Comparison of ENCODE assay signal across 11 mouse cellular contexts in genomic region chr7:68478044-68478443, GRCm38 (mm10).
DNase-seq lines count a peak whose midpoint lies in the region; ATAC-seq lines count a peak whose summit lies in the region.
"Had no signal": no experiment of that assay in that cellular context is flagged by ENCODE, and none has a peak within 500 bp of the region (broad histone marks: within the 10 kb centered on the region; RNA-seq: fewer than 3 reads in every experiment).

No protein-coding gene starts in this region.

- WGBS in hindbrain, embryonic 14.5 days: 65% methylated on average over 3 of the region's 3 CpGs
- whole genome bisulfite sequencing in hindbrain, embryonic 11.5 days: 68% methylated on average over 3 of the region's 3 CpGs
- WGBS in midbrain, embryonic 14.5 days: 65% methylated on average over 3 of the region's 3 CpGs
- 60% methylated on average over 3 of the region's 3 CpGs for WGBS in midbrain, embryonic 13.5 days

- ATAC-seq in hindbrain, embryonic 14.5 days (ENCODE audit: low FRiP score): no peak
- ATAC-seq in hindbrain, embryonic 11.5 days (ENCODE audit: low FRiP score): no peak
- ATAC-seq in midbrain, embryonic 14.5 days (ENCODE audit: low FRiP score, low TSS enrichment): no peak
- no peak for ATAC-seq in midbrain, embryonic 13.5 days
- no peak for ATAC-seq in erythroid progenitor cell, adult 5-6 weeks (replicated peaks; ENCODE audit: low FRiP score, poor library complexity, severe bottlenecking)

- no peaks in the 10 kb centered on the region for H3K4me1 ChIP-seq in hindbrain, embryonic 14.5 days (replicated peaks; ENCODE audit: control insufficient read depth, insufficient read depth, low read length)
- no peaks in the 10 kb centered on the region for H3K4me1 ChIP-seq in hindbrain, embryonic 11.5 days (replicated peaks; ENCODE audit: control insufficient read depth, insufficient read depth, low read length)
- no peaks in the 10 kb centered on the region for H3K4me1 ChIP-seq in midbrain, embryonic 14.5 days (ENCODE audit: control insufficient read depth, insufficient read depth, low read length)
- 0 out of 2 replicates have a peak, but pooled peaks cover 1% of the 10 kb centered on the region for H3K4me1 ChIP-seq in midbrain, embryonic 13.5 days (replicated peaks)
- H3K4me1 ChIP-seq: liver, embryonic 13.5 days had no signal

- peaks cover 4% of the 10 kb centered on the region; the same call in 1 of the 2 replicates for H3K27me3 ChIP-seq in hindbrain, embryonic 14.5 days (ENCODE audit: control insufficient read depth, insufficient read depth, low read length)
- H3K27me3 ChIP-seq in hindbrain, embryonic 11.5 days (ENCODE audit: control insufficient read depth, insufficient read depth, low read length): no peaks in the 10 kb centered on the region
- H3K27me3 ChIP-seq in midbrain, embryonic 14.5 days (ENCODE audit: control insufficient read depth, insufficient read depth, low read length): no peaks in the 10 kb centered on the region
- H3K27me3 ChIP-seq in midbrain, embryonic 13.5 days: peaks cover 6% of the 10 kb centered on the region; the same call in 1 of the 2 replicates

- H3K4me3 ChIP-seq in hindbrain, embryonic 14.5 days (replicated peaks; ENCODE audit: low read length): no peak overlapping the region
- H3K4me3 ChIP-seq in hindbrain, embryonic 11.5 days (ENCODE audit: low read depth, low read length): no peak overlapping the region
- no peak overlapping the region for H3K4me3 ChIP-seq in midbrain, embryonic 14.5 days (replicated peaks; ENCODE audit: low read depth, low read length)
- no peak overlapping the region for H3K4me3 ChIP-seq in midbrain, embryonic 13.5 days (replicated peaks)
- H3K4me3 ChIP-seq: liver, embryonic 13.5 days had no signal

- no peak overlapping the region for H3K4me2 ChIP-seq in hindbrain, embryonic 14.5 days (replicated peaks)
- H3K4me2 ChIP-seq in hindbrain, embryonic 11.5 days (replicated peaks; ENCODE audit: low read depth, low read length): no peak overlapping the region
- H3K4me2 ChIP-seq in midbrain, embryonic 14.5 days (ENCODE audit: low read length): no peak overlapping the region
- no peak overlapping the region for H3K4me2 ChIP-seq in midbrain, embryonic 13.5 days (replicated peaks)
- H3K4me2 ChIP-seq: liver, embryonic 13.5 days had no signal

- H3K36me3 ChIP-seq in hindbrain, embryonic 14.5 days (replicated peaks; ENCODE audit: control insufficient read depth, insufficient read depth): no peaks in the 10 kb centered on the region
- H3K36me3 ChIP-seq in hindbrain, embryonic 11.5 days (ENCODE audit: control insufficient read depth, insufficient read depth, low read length): no peaks in the 10 kb centered on the region
- no peaks in the 10 kb centered on the region for H3K36me3 ChIP-seq in midbrain, embryonic 14.5 days (ENCODE audit: control insufficient read depth, insufficient read depth, low read length)
- no peaks in the 10 kb centered on the region for H3K36me3 ChIP-seq in midbrain, embryonic 13.5 days
- H3K36me3 ChIP-seq: liver, embryonic 13.5 days had no signal

- no peaks in the 10 kb centered on the region for H3K9me3 ChIP-seq in hindbrain, embryonic 14.5 days (ENCODE audit: control insufficient read depth, low read length)
- no peaks in the 10 kb centered on the region for H3K9me3 ChIP-seq in hindbrain, embryonic 11.5 days (ENCODE audit: control insufficient read depth, low read length)
- H3K9me3 ChIP-seq in midbrain, embryonic 14.5 days (ENCODE audit: control insufficient read depth, low read length): no peaks in the 10 kb centered on the region
- H3K9me3 ChIP-seq in midbrain, embryonic 13.5 days: no peaks in the 10 kb centered on the region
- H3K9me3 ChIP-seq: liver, embryonic 13.5 days had no signal

- DNase-seq in adrenal gland, postnatal 14 days: peak; percentile 7
- DNase-seq in adrenal gland, adult 8-10 months: no peak
- DNase-seq in hindbrain, embryonic 14.5 days (ENCODE audit: low spot score): peak; percentile 66
- no peak for DNase-seq in hindbrain, embryonic 11.5 days (ENCODE audit: low spot score)
- peak; percentile 72 for DNase-seq in midbrain, embryonic 14.5 days
- DNase-seq in gastrocnemius, postnatal 10 days: no peak
- DNase-seq: adrenal gland, postnatal 36 days; cerebellum, adult 2 months; liver, embryonic 13.5 days had no signal

- no peak overlapping the region for H3K27ac ChIP-seq in hindbrain, embryonic 14.5 days
- H3K27ac ChIP-seq in hindbrain, embryonic 11.5 days (ENCODE audit: low read depth, low read length): no peak overlapping the region
- H3K27ac ChIP-seq in midbrain, embryonic 14.5 days (replicated peaks; ENCODE audit: low read depth, low read length): no peak overlapping the region
- no peak overlapping the region for H3K27ac ChIP-seq in midbrain, embryonic 13.5 days
- H3K27ac ChIP-seq: liver, embryonic 13.5 days had no signal

- H3K9ac ChIP-seq in hindbrain, embryonic 14.5 days: no peak overlapping the region
- H3K9ac ChIP-seq in hindbrain, embryonic 11.5 days (ENCODE audit: low read depth, low read length): no peak overlapping the region
- H3K9ac ChIP-seq in midbrain, embryonic 14.5 days (replicated peaks; ENCODE audit: low read length): no peak overlapping the region
- H3K9ac ChIP-seq in midbrain, embryonic 13.5 days (replicated peaks): no peak overlapping the region
- H3K9ac ChIP-seq: liver, embryonic 13.5 days had no signal

Comparison
In these comparisons a context has a peak if more than half of its experiments do, and no peak if none do; other contexts are left out.
1. DNase-seq: peak in adrenal gland, postnatal 14 days (single experiment), hindbrain, embryonic 14.5 days (single experiment) and midbrain, embryonic 14.5 days (single experiment); none in adrenal gland, adult 8-10 months (single experiment), hindbrain, embryonic 11.5 days (single experiment) and gastrocnemius, postnatal 10 days (single experiment).